Mouse (Mus musculus) erythroblast, embryonic 14.5 days (primary cell): Measurements from ENCODE around the gene Ror1.

ENCODE experiments used
- GATA1 ChIP-seq: IDR thresholded peaks from 2 replicates; pipeline ENCODE4 v1.6.1; 2012; ENCODE audit warnings: low read length, inconsistent platforms, mixed read lengths
- TAL1 ChIP-seq: IDR thresholded peaks from 3 replicates; pipeline ENCODE4 v1.6.1; 2012; ENCODE audit warnings: low read length, inconsistent platforms, mixed read lengths

DNA sequence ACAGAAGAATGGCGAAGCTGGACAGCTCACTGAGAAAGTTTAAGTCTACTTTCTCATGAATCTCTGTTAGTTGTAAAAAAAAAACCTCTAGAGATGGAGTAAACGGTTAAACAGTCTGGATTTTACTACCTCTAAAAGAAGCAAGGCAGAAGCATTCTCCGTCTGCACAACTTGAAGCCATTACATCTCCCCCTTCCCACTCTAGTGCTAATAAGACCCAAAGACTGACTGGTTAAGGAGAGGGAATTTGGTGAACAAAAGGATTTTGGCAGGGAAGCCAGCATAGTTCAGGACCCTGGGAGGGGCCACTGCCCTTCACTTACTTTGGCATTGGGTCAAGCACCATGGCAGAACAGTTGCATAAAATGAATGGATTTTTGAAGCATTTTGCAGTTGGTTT, 35.8 kb upstream of the Ror1 start:
- TF ChIP-seq GATA1 (no peak), TAL1 (no peak)
